Mouse (Mus musculus): ENCODE results near the gene Abca4.
A peak's percentile ranks its signal among the peaks of the same experiment; 100 is the strongest.

Gene Abca4

GRCm38 (mm10) chr3:122109461-122109860 lies 65.2 kb downstream of the Abca4 start:
- DNase-seq (ENCODE audit: low read depth, low spot score), result no peak

GRCm38 (mm10) chr3:122111141-122111981 lies 67.1 kb downstream of the Abca4 start:
- no peak for DNase-seq (ENCODE audit: low read depth, low spot score)

- DNase-seq (ENCODE audit: low read depth, low spot score), result no peak
Observed at GRCm38 (mm10) chr3:122118651-122119214, 74.5 kb downstream of the Abca4 start.

GRCm38 (mm10) chr3:122119733-122120132 lies 75.5 kb downstream of the Abca4 start:
- DNase-seq (ENCODE audit: low read depth, low spot score), result no peak

GRCm38 (mm10) chr3:122120217-122120616 lies 76.0 kb downstream of the Abca4 start:
- DNase-seq (ENCODE audit: low read depth, low spot score), result no peak

- peak; percentile 80 for DNase-seq (ENCODE audit: low read depth, low spot score)
Observed at GRCm38 (mm10) chr3:122122127-122122663, 78.0 kb downstream of the Abca4 start.

GRCm38 (mm10) chr3:122122838-122123237 lies 78.6 kb downstream of the Abca4 start:
- no peak for DNase-seq (ENCODE audit: low read depth, low spot score)

- no peak for DNase-seq (ENCODE audit: low read depth, low spot score)
Observed at GRCm38 (mm10) chr3:122128999-122129493, 84.8 kb downstream of the Abca4 start.

GRCm38 (mm10) chr3:122130771-122131170 lies 86.5 kb downstream of the Abca4 start:
- no peak for DNase-seq (ENCODE audit: low read depth, low spot score)

GRCm38 (mm10) chr3:122131633-122132032 lies 87.4 kb downstream of the Abca4 start:
- DNase-seq (ENCODE audit: low read depth, low spot score), result no peak

- no peak for DNase-seq (ENCODE audit: low read depth, low spot score)
Observed at GRCm38 (mm10) chr3:122133255-122133654, 89.0 kb downstream of the Abca4 start.

- DNase-seq (ENCODE audit: low read depth, low spot score), result no peak
Observed at GRCm38 (mm10) chr3:122133840-122134239, 89.6 kb downstream of the Abca4 start.

GRCm38 (mm10) chr3:122140589-122141400 lies 96.6 kb downstream of the Abca4 start:
- no peak for DNase-seq (ENCODE audit: low read depth, low spot score)

GRCm38 (mm10) chr3:122142256-122142922 lies 98.1 kb downstream of the Abca4 start:
- DNase-seq (ENCODE audit: low read depth, low spot score), result no peak

GRCm38 (mm10) chr3:122143432-122143831 lies 99.2 kb downstream of the Abca4 start:
- DNase-seq (ENCODE audit: low read depth, low spot score), result no peak

- peak; percentile 61 for DNase-seq (ENCODE audit: low read depth, low spot score)
Observed at GRCm38 (mm10) chr3:122145430-122145829, 101.2 kb downstream of the Abca4 start.

- no peak for DNase-seq (ENCODE audit: low read depth, low spot score)
Observed at GRCm38 (mm10) chr3:122150836-122151235, 106.6 kb downstream of the Abca4 start.

GRCm38 (mm10) chr3:122152431-122152830 lies 108.2 kb downstream of the Abca4 start:
- DNase-seq (ENCODE audit: low read depth, low spot score), result no peak

GRCm38 (mm10) chr3:122154080-122154479 lies 109.8 kb downstream of the Abca4 start:
- DNase-seq (ENCODE audit: low read depth, low spot score), result no peak

GRCm38 (mm10) chr3:122159447-122159846 lies 115.2 kb downstream of the Abca4 start:
- no peak for DNase-seq (ENCODE audit: low read depth, low spot score)

- peak; percentile 38 for DNase-seq (ENCODE audit: low read depth, low spot score)
Observed at GRCm38 (mm10) chr3:122169616-122170178, 125.5 kb downstream of the Abca4 start.
